Mouse (Mus musculus): ENCODE measurements at regions not wholly inside any gene's neighbourhood (a gene's known extent, or its start where the extent isn't known, plus 50 kb on each side); places are given as distances from the start of the nearest gene placed in this dataset.

DNA sequence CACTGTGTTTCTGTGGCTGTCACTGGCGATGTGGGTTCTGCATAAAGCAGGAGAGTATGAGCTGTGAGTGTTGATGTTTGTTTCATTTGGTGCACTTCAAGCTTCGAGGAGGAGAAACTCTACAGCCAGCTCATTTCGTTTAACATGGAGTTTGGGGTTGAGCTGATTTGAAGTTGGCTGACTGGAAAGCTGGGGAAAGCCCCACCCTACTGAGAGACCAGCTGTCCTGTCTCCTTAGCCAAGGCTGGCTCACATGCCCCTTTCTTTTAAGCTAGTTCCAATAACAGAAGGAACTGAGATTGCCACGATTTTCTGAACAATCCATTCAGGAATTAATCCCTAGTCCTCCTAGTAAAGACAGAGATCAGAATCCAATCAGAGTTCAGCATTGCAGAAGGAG lies 157.6 kb upstream of the Cox10 start:
- DNase-seq (ENCODE audit: low spot score in 2 of 2) = no peak

DNA sequence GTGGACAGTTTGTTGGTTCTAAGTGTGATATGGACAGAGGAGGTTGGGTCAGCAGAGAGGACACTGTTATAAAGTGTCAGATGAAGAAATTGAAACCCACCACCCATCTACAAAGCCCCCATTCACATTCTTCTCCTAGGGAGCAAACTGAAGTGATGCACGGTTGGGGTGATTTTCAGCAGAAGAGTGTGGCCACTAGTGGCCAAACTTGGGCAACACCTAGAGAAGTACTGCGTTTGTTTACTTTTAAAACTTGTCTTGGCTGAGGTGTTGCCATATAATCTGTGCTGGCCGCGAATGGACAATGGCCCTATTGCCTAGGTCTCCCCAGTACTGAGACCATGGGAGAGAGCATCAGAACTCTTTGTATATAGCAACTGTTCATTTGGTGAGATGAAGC lies 150.8 kb upstream of the Cox10 start:
- no peak for DNase-seq (ENCODE audit: low spot score in 2 of 2)

DNA sequence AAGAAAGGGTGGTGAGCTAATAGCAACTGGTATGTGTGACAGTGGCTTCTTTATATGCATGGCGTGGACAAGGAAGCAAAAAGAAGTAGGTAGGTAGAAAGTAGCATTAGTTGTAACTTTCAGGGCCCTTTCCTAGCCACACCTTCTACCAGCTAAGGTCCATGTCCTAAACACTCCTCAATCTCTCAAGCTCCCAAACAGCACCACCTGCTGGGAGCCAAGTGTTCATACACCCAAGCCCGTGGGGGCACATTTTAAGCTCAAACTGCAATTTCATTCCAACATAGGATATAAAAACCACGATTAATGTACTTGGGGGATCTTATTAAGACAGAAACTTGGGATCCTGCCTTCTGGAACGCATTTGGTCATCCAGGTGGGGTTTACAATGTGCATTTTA lies 141.6 kb upstream of the Cox10 start:
- no peak for DNase-seq (ENCODE audit: low spot score in 2 of 2)

DNA sequence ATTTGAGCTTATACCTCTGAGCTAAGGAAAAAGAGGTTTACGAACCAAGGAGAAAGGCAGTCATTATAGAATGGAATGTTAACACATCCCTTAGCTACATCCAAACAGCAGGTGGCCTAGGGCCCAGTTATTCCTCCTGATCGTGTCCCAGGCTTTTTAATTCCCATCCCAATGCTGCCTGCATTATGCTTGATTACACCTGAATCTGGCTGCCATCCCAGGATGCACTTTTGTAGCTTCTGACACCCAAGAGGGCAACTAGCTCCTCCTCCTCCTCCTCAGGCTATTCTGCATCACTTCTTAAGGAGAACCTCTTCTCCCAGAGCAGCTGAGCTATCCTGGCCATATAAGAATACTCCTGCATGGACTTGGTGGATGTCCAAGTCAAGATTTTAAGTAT lies 137.9 kb upstream of the Cox10 start:
- no peak for DNase-seq (ENCODE audit: low spot score in 2 of 2)

DNA sequence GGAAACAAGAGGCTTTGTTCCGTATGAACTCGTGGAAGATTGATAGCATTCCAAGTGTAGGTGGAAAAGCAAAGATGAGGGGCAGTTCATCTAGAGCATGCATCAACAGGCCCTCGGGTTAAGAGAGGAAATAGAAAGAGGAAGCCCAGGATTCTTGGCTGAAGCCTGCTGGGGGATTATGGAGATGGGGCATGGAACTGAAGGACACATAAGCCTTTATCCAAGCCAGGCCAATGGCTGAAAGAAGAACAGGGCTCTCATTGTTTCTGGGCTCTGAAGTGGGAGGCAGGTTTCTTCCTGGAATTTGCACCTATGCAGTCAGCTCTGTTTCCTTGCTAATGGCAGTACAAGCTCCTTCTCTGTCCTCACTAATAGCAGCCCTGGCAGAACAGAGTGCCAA lies 131.6 kb upstream of the Cox10 start:
- DNase-seq (ENCODE audit: low spot score in 2 of 2) = no peak

DNA sequence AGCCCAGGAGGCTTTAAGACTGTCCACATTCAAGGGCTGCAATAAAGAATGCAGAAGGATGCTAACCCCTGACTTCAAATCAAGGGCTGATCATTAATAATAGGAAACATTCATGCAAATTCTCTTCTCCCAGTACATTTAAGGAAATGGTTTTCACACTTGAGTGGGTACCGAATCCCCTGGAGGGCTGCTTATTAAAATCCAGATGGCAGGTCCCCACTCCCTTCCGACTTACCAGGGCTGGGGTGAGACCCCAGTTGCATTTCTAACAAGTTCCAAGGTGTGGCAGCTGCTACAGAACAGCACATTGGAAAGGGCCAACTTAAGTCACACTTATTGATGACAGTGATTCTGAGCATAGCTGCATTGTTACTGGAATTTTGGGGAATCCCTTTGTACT lies 129.0 kb upstream of the Cox10 start:
- DNase-seq (ENCODE audit: low spot score in 2 of 2) = no peak

DNA sequence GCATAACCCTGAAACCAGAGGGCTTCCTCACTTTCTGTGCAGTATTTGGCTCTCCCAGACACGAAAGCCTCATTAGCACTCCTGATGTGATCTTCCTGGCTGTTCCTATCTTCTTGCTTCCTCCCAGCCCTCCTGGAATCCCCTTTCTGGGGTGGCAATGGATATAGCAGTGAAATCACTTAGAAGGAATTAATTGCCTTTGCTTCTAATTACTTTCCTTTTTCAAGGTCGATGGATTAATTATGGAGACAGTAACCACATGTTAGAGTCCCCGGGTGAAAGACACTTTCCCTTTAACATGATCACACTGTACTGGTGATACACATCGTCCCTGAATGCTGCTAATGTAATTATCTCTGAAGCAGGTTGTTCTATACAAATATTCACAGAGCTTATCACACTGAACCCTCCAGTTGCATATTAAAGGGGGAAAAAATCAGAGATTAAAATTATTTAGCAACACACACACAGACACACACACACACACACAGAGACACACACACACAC lies 128.1 kb upstream of the Cox10 start:
- DNase-seq (ENCODE audit: low spot score in 2 of 2) = no peak

DNA sequence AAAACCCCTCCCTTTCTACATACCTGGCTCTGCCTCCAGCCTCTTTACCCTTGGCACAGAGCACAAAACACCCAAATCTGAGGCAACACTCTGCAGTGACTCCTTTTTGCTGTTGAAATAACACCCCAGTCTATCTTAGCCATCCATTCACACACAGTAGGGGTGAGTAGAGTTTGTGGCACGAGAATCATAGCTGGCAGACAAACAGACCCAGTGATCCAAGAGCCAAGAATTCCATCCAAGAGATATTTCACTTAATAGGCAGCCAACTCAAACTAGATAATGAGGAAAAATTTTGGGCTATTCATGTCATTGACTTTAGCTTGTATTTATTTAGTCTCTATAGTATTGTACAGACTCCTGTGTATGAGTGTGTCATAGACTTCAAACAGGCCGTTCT lies 126.9 kb upstream of the Cox10 start:
- DNase-seq (ENCODE audit: low spot score in 2 of 2) = no peak

DNA sequence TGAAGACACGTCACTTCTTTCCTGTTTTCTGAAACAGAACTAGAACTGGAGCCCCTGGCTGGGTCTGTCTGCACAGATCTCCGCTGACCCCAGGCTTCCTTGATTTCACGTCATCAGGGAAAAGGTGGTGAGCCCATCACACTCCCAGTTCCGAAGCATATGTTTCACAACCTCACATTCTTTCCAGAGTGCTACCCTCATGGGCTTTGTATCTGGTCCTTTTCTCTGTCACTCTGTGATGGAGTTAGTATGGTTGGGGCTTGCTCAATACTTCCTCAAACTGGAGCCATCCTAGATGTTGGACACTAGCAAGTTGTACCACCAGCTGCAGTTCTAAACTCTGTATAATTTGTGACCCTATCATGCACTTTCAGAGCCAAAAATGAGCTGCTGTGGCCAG lies 125.8 kb upstream of the Cox10 start:
- DNase-seq (ENCODE audit: low spot score in 2 of 2) = no peak

DNA sequence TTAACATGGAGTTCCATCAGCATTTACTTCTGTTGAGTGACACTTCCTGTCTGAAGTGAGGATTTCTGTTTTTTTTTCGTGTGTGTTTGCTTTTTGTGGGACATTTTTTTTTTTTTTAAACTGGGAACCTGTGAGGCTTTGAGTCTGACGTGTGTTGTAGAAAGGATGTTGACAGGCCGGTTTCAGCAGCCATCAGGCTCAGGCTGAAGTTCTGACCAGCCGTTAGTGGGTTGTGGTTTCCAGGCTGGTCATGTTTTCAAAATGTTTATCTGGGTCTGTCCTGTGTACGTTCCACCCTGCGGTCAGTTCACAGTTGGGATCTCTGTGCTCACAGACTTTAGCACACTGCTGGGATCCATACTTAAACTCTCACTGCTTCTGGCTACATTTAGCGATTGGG lies 125.0 kb upstream of the Cox10 start:
- no peak for DNase-seq (ENCODE audit: low spot score in 2 of 2)

DNA sequence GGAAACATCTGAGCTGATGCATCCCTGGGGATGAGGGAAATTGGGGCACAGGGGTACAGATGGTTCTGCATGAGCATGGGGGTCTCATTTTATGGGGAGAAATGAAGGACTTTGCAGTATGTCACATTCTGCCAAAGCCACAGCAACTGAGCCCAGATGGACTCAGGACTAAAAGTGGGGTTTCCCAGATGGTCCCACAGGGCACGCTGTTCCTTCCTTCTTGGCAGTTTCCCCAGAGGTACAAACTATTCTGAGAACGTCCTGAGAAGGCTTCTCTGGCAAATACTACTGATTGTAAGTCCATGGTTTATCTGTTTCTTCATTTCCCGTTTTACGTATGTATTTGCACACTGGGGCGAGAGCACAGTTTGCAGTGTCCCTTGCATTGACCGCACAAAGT lies 121.6 kb upstream of the Cox10 start:
- DNase-seq (ENCODE audit: low spot score in 2 of 2) = peak in 1 of 2 experiments; percentile 43

DNA sequence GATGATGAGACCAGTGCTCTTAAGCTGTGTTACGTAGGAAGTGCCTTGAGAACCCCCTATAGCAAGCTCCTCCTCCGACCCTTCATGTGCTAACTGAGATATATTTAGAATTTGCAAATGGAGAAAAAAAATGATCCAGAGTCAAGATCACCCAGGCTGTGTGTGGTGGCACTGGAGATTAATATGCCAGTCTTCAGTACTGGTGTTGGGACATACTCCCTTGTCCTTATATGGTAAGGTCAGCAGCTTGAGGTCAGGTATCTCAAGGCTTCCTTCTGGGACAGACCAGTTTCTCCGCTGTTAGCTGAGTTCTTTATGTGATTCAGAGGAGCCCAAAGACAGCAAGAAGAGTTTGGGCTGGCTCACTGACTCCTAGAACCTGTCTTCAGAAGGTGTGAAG lies 116.0 kb upstream of the Cox10 start:
- no peak for DNase-seq (ENCODE audit: low spot score in 2 of 2)

DNA sequence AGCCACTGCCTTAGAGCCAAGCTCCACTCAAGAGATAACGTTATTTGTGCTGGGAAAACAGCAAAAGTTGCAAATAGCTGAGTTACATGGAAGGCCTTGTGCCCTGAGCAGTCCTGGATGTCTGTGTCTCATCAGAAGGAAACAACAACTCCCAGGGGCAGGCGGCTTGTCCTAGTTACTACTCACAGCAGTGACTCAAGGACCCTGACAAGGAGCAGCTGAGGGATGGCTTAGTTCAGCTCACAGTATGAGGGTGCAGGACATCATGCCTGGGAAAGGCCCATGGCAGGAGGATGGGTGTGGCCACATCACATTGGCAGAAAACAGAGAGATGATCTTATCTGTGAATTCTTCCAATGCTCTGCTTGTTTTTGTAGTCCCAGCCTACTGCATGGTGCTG lies 109.4 kb upstream of the Cox10 start:
- DNase-seq (ENCODE audit: low spot score in 2 of 2) = no peak

DNA sequence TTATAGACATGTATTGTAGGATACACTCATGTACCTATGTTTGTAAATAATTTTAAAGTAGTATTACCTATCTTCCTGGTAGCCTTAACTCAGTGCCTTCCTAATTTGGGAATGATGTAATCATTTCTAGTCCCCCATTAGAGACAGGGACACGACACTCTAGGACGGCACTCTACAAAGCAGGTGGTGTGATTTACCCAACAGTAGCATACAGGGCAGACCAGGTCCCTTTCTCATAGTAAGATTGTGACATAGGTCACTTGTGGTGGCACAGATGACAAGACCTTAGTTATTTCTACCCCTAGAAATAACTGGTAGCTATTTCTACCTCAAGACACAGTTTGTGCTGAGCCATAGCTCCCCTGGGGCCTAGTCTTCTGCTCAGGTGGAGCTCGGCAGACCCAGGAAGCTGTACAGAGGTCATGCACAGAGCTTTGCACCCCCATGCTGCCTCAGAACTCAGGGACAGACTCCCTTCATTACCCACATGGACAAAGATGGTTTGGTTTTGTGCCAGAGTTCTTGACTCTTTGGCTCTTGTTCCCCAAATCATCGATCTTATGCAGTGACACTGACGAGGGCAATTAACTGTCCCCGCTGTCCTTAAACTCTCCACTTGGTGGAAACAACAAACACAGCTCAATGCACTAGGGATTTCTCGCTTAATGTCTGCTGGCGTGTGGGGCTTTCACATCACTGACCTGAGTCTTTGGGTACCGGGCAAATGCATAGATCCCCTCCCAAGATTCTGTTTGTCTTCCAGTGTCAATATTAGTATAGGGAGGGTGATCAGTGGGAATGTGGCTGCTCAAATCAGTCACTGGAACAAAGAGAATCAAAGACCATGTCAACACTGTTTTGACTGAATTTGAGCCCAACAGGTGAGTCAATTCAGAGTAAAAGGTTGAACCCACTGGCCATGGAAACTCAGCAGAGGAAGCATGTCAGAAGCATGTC lies 108.5 kb upstream of the Cox10 start:
- DNase-seq (ENCODE audit: low spot score in 2 of 2) = no peak

DNA sequence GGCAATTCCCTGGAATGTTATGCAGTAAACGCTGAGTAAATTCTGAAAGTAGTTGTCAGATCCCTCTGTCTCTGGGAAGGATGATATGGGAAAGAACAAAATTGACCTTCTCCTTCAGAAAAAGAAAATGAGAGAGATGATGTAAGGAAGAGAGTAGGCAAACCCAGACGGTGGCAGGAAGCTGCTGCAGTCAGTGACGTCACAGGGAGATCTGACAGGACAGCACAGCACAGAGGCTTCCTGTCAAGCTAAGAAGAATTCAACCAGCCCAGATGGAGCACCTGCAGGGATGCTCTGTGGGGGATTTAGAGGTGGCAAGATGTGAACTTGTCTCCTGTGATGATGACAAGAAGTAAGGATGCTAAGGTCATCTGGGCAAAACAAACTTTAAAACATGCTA lies 107.7 kb upstream of the Cox10 start:
- DNase-seq (ENCODE audit: low spot score in 2 of 2) = no peak

DNA sequence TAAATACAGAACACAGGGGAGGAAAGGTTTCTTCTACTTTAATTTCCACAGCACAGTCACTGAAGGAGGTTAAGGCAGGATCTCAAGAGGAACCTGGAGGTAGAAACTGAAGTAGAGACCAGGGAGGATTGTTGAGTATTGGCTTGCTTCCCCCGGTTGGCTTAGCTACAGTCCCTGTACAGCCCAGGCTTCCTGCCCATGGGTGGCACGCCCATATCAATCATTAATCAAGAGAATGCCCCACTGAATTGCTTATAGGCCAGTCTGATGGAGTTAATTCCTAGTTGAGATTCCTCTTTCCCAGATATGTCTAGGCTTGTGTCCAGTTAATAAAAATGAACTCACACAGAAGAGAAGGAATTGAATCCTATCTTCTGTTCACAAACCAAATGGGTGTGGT lies 107.3 kb upstream of the Cox10 start:
- DNase-seq (ENCODE audit: low spot score in 2 of 2) = no peak

DNA sequence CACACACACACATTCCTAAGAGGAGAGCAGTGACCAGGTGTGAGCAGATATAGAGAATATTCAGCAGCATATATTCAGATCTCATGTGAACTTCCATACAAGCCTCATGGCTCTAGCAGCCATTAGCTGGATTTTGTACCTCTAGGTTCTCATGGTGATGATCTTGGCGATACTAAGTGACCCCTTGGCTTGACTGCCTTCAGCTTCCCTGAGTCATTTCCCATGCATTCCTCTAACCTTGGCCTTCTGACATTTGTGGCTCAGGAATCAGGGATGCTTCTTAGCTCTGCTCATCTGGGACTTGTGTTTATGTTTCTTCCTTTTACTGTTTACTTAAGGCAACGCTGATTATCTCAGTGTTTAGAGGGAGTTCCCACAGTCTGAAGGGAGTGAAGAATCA lies 100.8 kb upstream of the Cox10 start:
- DNase-seq (ENCODE audit: low spot score in 2 of 2) = no peak

DNA sequence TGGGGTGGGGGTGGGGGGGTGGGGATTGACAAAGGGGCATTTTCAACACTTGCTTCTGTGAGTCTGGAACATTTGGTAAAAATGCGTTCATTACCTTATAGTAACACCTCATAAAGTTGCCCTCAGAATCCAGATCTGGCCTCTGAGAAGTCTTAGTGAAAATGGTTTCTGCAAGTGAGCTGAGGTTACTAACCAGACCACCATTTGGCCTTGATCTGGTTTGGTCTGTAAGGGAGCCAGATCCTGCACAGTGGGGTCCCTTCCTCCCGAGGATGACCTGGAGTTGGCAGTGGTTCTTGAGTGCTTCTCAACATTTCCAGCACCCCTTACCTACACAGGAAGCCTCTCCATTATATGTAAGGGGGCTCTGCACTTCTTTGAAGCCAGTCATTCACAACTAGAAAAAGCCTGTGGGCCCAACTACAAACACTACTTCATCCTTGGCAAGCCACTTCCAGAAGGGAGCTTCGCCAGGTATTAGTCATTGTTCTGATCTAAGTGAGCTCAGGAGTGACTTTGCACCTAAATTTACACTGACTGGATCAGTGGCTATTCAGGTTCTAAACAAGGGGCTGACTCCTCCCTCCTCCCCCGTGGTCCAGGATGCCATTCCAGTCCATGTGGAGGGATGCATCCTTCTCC lies 94.3 kb upstream of the Cox10 start:
- DNase-seq (ENCODE audit: low spot score in 2 of 2) = no peak

DNA sequence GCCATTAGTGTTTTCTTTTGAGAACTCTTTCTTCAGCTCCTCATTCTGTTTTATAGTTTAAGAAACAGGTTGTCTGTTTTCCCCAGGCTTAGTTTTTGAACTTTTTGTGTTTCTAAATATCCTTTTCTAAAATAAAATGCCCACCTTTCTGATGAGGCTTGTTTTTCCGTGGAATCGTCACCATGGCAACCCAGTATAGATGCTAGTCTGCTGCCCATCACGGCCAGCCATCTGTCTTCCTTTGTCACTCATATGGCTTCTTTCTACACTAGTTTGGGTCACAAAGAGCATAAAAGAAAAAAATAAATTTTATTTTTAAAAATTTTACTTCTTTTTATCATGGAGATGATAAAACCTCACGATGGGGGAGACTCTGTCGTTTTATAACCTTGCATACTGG lies 93.7 kb upstream of the Cox10 start:
- DNase-seq (ENCODE audit: low spot score in 2 of 2) = peak in 1 of 2 experiments; percentile 28

DNA sequence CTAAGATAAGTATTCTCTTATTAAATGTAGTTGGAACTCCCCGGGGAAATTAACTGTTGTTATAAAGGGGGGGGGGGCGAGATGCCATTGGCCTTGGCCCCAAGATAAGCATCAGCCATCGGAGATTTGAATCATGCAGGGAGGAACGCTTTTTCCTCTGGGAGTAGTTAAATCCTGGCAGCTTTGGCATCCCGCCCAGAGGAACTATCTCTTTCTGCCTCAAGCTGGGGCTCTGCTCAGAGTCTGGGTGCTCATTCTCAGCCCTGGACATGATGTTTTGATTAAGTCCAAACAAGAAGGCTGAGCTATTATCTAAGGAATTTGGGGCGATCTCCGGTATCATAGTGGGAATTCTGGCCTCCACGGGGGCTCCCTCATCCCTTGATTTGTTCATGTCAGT lies 89.4 kb upstream of the Cox10 start:
- DNase-seq (ENCODE audit: low spot score in 2 of 2) = peak in 1 of 2 experiments; percentile 32

DNA sequence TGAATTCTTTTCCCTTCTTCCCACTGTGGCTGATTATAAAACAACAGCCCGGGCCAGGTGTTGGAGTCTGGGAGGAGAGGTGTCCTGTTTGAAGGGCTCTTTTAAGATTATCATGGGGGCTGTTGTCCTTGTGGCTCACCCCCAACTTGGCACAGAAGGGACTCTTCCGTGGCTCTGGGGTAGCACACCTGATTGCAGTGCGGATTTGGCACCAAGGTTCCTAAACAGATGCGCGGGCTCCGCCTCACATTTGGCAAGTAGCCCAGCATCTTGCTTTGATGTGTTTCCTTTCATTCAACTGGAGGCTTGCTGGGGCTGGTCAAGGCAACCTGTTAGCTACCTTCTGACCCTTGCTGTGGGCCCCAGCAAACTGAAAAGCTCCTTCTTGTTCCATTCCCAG lies 85.5 kb upstream of the Cox10 start:
- DNase-seq (ENCODE audit: low spot score in 2 of 2) = no peak

DNA sequence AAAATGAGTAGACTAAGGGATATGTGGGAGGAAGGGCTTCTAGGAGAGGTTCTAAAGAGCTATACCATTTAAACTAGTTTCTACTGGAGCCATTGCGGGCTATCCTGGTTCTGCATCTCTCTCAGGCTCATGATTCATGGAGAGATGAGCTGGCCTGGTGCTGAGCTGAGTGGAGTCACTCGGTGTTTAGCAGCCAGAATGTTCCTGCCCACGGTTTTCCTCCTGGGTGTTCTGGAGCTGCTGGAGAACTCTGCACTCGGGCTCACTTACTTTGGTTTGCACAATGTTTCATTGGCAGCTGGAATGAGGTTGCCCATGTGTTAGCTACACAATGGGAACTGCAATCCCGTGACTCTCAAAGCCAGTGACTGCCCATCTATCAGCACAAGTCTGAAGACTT lies 79.0 kb upstream of the Cox10 start:
- DNase-seq (ENCODE audit: low spot score in 2 of 2) = peak; percentile 7 to 15

DNA sequence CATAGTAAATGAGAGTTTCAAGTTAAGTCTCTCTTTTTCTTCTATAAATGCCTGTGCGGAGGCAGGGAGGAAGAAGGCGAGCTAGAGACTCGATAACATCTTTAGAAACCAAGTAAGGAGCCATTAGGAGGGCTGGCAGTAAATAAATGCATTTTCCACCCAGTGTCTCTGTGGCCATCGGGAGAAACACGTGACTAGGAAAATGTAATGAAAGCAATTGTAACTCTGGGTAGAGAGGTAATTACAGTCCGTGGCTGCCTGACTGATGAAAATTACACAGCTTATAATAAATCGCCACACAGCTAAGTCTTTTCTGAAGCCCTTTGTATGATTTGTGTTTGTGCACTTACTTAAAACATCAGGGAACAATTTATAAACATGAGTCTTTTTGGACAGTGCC lies 77.4 kb upstream of the Cox10 start:
- no peak for DNase-seq (ENCODE audit: low spot score in 2 of 2)

Measured in layer of hippocampus, adult 18-20 months (tissue).